Mouse (Mus musculus) thymus, adult 2 months (tissue): ENCODE data around the gene Bcl7c.

Experiments
- CTCF ChIP-seq: fragments of 200-500 bp; IDR thresholded peaks from 2 replicates; pipeline ENCODE4 v1.5.1; 2012; ENCODE audit warnings: mild to moderate bottlenecking, control low read depth, low read length, moderate library complexity, borderline replicate concordance; ENCODE audit not compliant: control insufficient read depth, poor library complexity, insufficient read depth; ENCODE audit errors: extremely low read depth
- POLR2A ChIP-seq: fragments of 200-500 bp; IDR thresholded peaks from 2 replicates; pipeline ENCODE4 v1.6.1; 2012; ENCODE audit warnings: mild to moderate bottlenecking, low read length, control low read depth, moderate library complexity; ENCODE audit not compliant: control insufficient read depth, poor library complexity, insufficient read depth; ENCODE audit errors: extremely low read depth

DNA sequence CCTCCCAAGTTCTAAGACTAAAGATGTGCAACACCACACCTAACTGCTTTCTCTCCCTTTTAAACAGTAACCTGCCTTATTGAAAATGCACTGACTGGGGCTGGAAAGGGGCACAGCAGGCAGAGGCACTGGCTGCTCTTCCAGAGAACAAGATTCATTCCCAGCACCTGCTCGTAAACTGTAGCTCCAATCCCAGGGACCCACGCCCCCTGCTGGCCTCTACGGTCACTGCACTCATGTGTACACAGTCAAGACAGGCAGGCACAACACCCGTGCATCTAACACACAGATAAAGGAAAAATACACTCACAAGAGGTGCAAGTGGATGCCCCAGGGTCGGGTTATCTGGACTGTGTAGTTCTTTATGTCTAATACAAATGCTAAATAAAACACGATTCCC is 31.7 kb downstream of the Bcl7c start:
- peak; percentile 88 for TF ChIP-seq CTCF
- TF ChIP-seq POLR2A, result no peak
